Mouse (Mus musculus): Measurements from ENCODE around the gene Ccl4.

- no peak for TF ChIP-seq CTCF (IDR thresholded peaks at IDR 0.05; ENCODE audit: extremely low read depth, insufficient read depth, insufficient read length, insufficient replicate concordance)
- TF ChIP-seq POLR2A (IDR thresholded peaks at IDR 0.05; ENCODE audit: low read depth, low read length): no peak
Observed at GRCm38 (mm10) chr11:83646356-83647149, 15.8 kb upstream of the Ccl4 start.

Measured in spleen, adult 2 months (tissue).